Mouse (Mus musculus): ENCODE results near the gene Itga9.

Itga9 gene

DNA sequence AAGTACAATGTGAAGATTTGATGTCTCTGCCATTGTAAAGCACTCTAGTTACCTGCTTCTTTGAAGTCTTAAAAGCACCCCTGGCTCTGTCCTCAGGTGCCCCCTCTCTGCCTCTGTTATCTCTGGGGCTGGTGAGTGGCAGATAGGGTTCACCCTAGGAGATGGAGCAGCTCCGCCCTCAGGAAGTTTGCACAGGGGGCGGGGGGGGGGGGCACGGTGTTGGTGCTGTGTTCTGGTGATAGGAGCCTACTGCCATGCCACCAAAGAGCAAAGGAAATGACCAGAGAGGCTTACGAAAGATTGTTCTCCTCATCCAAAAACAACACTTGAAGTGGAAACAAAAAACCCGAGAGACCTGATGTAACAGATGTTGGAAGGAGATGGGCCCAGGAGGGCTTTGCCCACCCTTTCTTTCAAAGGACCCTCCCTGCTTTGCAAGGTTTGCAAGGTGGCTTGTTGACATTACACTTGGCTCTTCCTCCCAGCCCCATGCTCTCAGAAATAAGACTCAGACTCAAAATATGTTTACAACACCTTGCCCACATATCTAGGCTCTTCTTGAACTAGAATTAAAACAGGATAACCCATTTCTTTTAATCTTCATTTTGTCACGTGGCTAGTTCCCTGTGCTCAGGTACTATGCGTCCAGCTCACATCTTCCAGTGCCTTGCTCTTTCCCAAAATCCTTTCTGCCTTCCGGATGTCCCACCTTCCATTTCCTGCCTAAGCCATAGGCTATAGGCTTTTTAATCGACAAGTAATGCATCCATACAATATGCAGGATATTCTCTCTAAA, 79.9 kb downstream of the Itga9 start:
- DNase-seq (ENCODE audit: low spot score): no peak

DNA sequence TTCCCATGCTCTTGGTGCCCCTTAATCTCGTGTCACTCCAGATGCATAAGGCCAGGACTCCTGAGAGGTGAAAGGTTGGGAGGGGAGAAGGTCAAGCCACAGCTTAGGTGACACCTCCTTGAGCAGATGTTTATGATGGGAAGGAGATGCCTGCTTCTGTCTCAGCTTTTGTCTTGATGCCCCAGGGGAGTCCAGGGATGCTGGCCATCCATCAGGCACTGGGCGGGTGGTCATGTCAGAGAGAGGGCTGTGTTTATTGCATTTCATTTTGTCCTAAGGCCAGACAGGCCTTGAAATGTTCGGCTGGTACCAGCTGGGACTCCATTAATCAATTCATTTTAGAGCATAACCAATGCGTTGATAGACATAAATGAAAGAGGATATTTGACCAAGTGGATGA, 81.8 kb downstream of the Itga9 start:
- no peak for DNase-seq (ENCODE audit: low spot score)

DNA sequence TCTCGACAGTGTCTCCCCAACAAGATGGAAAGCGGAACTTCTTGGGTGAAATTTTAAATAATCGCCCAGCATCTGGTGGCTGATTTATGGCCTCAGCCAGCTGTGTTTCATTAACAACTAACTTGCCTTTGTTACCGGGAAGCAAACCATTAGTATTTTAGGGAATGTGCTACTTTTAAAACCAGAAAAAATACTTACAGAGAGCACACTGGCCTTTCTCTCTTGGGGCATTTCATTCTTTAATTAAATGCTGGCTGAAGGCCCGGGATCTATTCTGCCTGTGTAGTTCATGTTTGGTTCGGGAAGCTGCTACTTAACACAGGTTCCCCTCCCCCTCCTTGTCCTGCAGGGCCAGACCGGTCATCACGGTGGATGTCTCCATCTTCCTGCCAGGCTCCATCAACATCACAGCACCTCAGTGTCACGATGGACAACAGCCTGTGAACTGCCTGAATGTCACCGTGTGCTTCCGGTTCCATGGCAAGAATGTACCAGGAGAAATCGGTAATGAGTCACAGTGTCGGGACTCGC, 82.5 kb downstream of the Itga9 start:
- DNase-seq (ENCODE audit: low spot score): no peak

DNA sequence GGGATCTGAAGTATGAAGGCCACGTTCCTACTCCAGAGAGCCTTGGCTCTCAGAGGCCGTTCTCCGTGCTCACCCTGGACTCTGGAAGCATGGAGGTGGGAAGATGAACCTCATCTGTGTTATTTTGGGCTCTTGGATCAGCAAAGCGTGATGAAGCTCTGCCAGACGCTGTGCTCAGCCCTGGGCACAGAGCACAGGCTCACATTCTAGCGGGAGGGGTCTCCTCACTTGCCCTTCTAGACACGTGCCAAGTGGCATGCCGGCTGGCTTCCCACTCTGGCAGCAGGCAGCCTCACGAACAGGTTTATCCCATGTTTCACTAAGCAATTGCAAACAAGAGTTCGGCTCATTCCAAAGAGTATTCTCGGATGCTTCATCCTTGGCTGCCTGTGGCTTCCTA, 86.8 kb downstream of the Itga9 start:
- DNase-seq (ENCODE audit: low spot score): no peak

DNA sequence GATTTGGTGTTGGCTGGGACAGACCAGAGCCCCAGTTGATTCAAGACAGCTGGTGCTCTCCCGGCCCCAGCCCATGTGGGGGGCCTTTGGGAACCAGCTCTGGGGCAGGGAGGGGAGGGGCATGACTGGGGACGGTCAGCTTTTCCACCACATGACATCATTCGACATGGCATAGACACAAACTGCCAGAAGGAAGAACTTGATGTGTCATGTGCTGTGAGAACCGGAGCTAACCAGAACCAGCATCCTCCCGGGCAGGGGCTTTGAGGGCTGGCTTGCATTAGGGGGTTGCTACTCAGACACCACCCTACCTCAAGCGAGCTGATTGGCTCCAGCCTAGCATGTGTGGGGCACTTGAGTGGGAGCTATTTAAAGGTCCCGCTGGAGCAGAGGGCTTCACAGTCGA, 87.9 kb downstream of the Itga9 start:
- DNase-seq (ENCODE audit: low spot score): no peak

DNA sequence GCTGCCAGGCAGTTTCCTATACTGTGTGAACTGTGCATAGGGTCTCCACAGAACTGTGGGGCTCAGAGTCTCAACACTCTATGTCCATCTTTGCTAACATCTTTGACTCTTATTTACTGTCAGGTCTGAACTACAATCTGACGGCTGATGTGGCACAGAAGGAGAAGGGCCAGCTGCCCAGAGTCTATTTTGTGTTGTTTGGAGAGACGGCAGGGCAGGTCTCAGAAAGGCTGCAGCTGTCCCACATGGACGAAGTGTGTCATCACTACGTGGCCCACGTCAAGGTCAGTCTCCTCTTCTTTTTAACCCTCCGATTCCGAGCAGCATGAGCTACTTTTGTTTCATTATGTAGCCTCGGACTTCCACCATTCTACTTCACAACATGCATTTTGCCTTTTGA, 91.7 kb downstream of the Itga9 start:
- DNase-seq (ENCODE audit: low spot score): no peak

DNA sequence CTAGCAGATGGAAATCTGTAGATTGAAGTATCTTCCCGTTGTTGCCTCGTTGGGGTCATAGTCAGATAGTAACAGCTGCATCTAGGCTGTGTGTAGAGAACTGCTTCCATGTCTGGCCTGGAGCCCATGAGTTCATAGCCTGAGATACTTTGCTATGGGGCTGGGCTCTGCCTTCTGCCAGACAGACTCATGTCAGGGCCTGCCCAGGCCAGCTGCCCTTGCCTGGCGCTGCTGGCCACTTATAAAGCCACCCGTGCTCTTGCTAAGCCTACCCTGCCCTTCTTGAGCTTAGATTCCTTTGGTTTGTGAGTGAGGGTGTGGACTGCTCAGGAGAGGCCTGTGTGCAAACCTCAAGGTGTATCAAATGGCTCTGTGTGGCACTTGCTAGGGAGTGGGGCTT, 93.2 kb downstream of the Itga9 start:
- DNase-seq (ENCODE audit: low spot score): no peak

DNA sequence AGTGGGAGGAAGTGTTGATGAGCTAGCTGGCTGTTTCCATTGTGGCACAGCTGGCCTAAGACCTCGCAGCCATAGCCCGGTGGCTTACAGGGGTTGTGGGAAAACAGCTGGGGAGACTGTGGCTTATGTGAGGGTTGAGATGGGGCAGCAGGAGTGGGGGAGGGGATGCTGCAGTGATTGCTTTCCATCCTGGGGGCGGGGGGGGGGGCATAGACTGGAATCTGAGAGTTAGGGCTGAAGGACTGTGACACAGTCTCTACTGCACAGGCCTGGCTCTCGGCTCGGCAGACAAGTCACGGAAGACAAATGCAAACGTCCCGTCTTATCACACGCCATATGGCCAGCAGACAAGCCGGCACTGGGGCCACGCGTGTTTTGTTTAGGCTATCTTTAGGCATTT, 94.4 kb downstream of the Itga9 start:
- no peak for DNase-seq (ENCODE audit: low spot score)

DNA sequence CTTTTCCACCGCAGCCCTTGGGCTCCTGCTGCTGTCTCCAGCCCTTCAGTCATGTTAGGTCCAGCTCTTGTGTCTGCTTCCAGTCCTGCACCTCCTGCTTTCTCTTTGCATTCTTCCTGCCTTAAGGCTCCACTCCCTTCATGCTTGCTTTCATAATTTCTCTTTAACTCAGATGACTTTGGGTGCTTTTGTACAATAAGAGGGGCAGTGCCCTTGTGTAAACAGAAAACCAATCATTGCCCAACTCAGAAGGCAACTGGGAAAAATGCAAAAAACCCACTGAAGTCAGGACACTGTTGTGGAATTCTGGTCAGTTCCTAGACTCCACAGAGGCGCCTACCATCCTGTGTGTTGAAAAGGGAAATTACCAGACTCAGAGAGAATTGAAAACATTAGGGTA, 95.3 kb downstream of the Itga9 start:
- DNase-seq (ENCODE audit: low spot score): no peak

DNA sequence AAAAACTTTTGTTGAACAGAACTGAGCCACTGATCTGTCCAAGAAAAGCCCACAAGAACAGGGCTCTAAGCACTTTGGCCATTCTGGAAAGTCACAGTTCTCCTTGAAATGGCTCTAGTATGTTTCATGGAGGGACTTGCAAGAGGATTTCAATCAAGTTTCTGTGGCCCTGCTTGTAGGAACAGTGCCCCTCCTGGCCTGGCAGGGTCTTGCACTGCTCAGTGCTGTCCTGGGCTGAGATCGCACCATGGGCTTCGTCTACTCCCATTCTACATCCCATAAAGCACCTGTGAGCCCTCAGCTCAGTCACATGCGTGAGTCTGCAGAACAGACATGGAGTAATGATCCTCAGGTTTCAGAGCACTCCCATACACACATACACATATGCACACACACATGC, 96.7 kb downstream of the Itga9 start:
- no peak for DNase-seq (ENCODE audit: low spot score)

DNA sequence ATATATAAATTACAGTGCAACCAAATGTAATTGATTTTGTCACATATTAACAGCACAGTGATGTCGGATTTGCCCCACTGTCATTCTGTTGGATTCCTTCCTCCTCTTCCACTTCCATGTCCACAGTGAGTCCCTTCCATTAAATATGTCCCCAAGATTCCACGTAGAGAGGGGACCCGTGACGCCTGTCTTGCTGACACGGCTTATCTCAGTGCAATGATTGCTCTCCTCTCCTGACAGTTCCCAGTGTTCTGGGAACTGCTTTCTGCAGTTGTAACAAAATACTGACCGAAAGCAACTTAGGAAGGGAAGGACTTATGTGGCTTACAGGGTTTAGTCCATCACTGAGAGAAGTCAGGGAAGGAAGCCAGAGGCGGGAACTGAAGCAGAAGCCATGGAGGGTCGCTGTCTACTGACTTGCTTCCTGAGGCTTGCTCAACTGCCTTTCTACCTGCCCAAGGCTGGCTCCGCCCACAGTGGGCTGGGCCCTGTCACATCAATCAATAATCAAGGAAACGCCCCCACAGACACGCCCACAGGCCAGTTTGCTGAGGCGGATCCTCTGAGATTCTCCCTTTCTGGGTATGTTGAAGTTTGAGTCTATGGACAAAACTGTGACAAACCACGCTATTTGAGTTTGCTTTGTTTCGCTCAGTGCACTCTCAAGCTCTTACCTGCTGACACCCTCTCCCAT, 99.0 kb downstream of the Itga9 start:
- no peak for DNase-seq (ENCODE audit: low spot score)

DNA sequence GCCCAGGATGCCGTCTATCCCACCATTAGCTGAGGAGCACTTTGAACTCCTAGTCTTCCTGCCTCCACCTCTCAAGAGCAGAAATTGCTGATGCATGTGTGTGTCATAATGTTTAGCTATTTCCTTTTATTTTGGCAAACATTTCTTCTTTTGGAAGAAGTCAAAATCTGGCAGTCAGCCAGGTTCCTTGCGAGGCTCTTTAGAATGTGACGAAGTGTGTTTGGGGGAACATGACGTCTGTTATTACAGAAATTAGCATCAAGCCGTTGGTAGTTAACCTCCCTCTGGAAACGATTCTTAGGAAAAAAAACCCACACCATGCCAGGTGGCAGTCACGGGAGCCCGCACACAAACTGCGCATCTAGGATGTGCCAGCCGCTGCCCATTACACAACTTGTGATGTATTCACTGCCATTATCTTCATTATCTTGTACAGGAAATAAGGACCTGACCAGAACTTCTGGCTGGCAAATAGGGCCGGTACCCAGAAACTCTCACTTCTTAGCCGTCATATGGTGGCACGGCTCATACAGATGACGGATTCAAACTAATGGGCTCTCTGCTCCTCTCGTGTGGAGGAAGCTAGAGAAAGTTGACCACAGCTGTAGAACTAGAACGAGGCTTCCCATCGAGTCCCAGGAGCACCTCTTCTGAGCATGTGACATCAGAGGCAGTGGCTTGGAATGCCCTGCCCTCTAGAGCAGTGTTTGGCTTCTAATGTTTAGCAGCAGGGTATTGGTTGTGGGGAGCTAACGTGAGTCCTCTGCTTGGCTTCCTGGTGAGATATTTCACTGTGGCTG, 99.9 kb downstream of the Itga9 start:
- no peak for DNase-seq (ENCODE audit: low spot score)

DNA sequence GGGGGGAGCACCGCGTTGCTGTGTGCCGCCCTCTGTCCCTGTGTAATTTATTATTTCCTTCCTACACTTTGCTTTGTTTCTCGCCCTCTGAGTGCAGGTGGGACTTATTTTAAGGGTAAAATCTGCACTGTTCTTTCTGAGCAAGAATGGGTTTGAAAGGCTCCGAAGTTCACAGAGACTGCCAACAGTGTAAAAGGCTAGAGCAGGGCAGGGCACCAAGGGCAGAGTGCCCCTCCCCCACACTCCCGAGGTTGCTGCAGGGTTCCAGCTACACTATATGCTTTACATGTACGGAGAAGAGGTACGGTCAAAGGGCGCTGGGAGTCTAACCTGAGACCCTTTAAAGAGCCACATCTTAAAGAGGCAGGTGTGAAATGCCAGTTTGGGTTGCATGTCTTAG, 104.1 kb downstream of the Itga9 start:
- DNase-seq (ENCODE audit: low spot score): no peak

DNA sequence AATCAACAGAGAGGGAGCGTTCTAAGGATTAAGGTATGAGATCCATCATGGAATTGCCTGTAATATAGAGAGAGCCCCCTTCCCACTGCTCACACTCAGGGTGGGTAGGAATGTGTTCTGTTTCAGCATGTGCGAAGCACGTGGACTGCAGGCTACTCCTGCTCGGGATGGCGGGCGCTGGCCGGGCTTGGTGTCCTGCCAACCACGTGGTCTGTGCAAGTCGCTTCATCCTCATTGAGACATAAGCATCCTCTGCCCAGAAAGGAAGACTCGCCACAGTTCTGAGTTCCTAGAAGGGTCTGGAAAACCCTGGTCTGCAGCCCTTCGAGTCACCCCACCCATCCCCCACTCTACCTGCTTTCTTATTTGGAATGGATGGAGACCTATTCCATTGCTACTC, 105.3 kb downstream of the Itga9 start:
- no peak for DNase-seq (ENCODE audit: low spot score)

DNA sequence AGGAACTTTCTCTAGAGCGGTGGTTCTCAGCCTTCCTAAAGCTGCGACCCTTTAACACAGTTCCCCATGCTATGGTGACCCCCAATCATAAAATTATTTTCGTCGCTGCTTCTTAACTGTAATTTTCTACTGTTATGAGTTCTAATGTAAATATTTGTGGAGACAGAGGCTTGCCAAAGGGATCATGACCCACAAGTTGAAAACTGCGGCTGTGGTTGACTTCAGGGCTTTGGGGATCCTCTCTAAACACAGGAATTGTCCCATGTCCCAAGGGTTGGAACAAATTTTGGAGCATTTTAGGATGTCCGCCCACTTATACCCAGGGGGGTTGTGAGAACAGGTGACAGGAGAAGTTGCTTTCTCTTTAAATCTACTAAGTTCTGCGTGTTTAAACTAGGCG, 107.0 kb downstream of the Itga9 start:
- no peak for DNase-seq (ENCODE audit: low spot score)

DNA sequence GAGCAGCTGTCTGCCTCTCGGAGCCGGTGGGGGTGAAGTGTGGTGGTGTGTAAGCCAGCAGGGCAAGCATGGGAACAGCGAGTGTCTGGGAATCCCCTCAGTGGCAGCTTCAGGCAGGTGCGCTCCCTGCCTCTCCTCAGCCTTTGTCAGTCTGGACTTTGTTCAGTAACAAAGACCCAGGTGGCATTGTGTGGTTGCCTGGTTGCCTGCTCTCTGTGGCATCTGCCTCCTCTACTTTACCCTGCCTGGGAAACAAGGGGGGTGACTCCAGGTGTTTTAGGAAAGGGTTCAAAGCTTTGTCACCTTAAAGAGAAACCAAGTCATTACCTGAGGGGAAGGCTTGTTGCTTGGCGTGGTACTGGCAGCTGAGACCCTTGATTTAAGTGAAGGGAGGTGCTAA, 108.0 kb downstream of the Itga9 start:
- no peak for DNase-seq (ENCODE audit: low spot score)

DNA sequence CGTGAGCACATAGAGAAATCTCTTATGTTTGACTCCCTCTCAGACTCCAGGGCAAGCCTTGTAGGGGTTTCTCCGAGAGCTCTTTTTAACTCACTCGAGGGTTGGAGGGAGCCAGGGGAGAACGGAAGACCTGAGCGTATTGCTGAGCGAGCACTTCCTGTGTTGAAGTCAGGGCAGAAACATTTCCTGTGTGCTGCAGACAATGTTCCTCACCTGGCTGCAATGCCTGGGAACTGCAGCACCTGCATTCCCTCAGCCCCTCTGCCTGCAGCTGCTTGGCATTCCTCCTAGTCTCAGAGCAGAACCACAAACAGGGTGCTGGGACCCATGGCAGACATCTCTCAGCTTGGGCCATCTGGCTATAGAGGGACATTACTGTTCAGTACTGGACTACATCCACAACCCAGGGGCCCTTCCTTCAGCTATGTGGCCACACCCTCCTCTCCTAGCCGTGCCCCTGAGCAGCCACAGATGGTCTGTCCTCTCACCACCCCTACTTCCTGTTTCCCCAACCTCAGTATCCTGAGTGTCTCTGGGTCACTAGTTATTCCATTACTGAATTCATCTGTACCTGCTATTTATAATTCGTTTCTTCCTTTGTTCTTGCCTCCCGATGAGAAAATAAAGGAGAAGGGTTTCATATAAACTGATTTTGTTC, 109.6 kb downstream of the Itga9 start:
- DNase-seq (ENCODE audit: low spot score): no peak

DNA sequence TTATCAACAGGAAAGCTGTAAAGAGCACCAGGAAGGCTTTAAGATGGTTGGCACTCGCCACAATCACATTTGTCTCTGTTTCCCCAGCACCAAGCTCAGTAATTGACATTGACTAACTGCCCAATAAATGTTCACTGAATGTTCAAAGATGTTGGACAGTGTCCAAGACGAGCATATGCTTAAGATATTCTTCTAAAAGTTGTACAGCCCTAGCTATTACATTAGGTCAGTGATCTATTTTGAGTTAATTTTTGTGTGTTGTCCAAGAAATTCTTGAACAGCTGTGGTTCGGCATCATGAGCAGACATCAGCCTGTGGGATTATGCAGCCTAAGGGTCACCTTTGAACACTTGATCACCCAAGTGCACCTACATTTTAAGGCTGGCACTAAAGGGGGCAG, 110.9 kb downstream of the Itga9 start:
- no peak for DNase-seq (ENCODE audit: low spot score)

DNA sequence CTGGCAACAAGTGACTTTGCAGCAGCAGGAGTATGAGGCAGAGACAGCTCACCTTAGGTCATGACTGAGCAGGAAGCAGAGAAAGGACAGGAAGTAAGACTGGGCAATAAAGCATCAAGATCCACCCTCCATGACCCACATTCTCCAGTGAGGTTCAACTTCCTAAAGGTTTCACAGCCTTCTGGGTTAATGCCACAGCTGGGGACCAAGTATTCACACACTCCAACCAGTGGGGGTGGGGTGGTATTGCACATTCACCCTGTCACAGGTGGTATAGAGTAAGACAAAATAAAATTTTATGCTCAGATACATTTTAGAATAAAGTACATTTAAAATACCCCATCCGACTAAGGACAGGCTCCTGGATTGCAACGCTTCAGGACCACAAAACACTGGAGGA, 112.0 kb downstream of the Itga9 start:
- no peak for DNase-seq (ENCODE audit: low spot score)

DNA sequence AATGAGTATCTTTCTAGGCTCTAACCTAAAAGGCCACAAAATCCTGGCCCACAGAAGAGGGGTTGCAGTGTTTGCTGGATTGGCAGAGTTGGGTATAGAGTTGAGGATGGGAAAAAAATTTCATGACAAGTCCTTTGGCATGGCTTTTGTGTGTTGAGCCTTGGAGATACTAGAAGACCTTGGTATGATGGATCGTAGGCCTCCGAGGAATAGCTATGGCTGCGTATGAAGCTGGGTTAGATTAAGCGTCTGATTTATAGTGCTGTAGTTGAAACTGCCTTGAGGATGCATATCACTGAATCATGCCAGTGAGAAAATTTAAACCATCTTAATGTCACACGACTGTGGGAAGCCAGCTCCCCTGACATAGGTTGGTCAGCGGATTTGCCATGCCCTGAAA, 114.6 kb downstream of the Itga9 start:
- DNase-seq (ENCODE audit: low spot score): no peak

DNA sequence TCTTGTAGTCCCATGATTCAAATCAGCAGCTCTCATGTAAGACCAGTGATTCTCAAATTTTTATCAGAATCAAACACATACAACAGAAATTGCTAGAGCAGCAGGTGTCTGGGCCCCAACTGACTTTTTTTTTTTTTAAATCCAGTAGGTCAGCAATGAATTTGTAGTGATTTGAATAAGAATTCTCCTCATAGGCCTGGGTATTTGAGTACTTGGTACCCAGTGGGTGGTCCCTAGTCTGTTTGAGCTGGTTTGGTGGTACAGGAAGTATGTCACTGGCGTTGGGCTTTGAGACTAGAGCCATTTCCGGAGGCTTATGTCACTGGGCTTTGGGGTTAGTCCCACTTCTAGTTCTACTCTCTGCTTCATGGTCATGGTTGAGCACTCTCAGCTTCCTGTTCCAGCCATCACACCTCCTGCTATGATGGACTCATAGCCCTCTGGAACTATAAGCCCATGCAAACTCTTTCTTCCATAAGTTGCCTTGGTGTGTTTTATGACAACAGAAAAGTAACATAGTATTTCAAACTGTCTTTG, 116.4 kb downstream of the Itga9 start:
- no peak for DNase-seq (ENCODE audit: low spot score)

DNA sequence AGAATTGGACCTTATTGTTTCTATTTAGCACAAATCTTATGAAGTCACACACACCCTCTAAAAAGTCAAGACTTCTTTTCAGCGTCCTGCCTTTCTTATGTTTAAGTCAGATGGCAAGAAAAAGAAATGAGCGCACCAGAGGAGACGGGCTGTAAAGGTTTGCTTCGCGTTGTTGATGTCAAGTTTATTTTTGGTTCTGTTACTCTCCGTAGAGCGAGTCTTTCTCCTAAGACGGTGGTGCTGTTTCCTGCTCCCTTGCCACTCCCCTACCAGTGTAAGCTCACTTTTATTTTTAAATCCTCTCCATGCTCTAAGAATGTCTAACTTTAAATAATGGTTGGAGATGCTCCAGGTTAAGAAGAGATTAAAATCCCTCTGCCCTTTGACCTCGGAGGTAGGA, 118.6 kb downstream of the Itga9 start:
- DNase-seq (ENCODE audit: low spot score): no peak
